ENCODE assay signal across 8 mouse cellular contexts in the genomic region with DNA sequence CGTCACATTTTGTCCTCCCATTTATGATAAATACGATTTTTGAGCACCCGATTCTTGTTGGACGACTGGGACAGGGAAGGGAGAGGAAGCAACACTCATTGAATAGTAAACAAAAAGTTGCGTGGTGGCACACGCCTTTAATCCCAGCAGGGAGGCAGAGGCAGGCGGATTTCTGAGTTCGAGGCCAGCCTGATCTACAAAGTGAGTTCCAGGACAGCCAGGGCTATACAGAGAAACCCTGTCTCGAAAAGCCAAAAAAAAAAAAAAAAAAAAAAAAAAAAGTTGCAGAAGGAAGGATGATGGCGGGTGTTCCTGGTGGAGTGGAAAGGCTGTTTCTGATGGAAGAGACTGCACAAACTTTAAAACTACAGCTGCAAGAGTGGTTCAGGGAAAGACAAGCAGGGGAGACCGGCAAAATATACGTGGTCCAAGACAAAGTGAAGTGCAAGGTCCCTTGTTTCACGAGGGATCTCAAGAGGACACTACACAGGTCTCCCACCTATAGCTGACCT. TPM values are rescaled to one million over a fixed set of nuclear protein-coding genes. Genes with fewer than 3 reads are reported as not detected.
DNase-seq lines count a peak whose midpoint lies in the region; ATAC-seq and TF ChIP-seq lines count a peak whose summit lies in the region.

No protein-coding gene starts in this region.

- TF ChIP-seq CTCF in cortical plate, adult 2 months (IDR thresholded peaks at IDR 0.05; ENCODE audit: extremely low read depth, insufficient read depth, low read length), result no peak

- WGBS in kidney, embryonic 14.5 days, result 30% methylated on average over 12 of the region's 13 CpGs
- 38% methylated on average over 13 of the region's 13 CpGs for WGBS in midbrain, embryonic 16.5 days

- H3K4me1 ChIP-seq in kidney, embryonic 14.5 days (ENCODE audit: control insufficient read depth, insufficient read depth, low read length), result peaks cover 10% of the 10 kb centered on the region
- no peaks in the 10 kb centered on the region for H3K4me1 ChIP-seq in cortical plate, adult 2 months (ENCODE audit: control insufficient read depth, insufficient read depth, low read length)
- peaks cover 11% of the 10 kb centered on the region for H3K4me1 ChIP-seq in midbrain, embryonic 16.5 days (ENCODE audit: control insufficient read depth, insufficient read depth, low read length)

- ATAC-seq in kidney, embryonic 14.5 days (ENCODE audit: low FRiP score, low TSS enrichment), result no peak
- peak; percentile 12; the same call in 1 of the 2 replicates for ATAC-seq in midbrain, embryonic 16.5 days
- ATAC-seq in cerebellum, adult (ENCODE audit: insufficient number of reproducible peaks, low FRiP score, low TSS enrichment), result no peak

- H3K9ac ChIP-seq in kidney, embryonic 14.5 days (ENCODE audit: low read depth, low read length), result peak overlapping the region; percentile 14; the same call in 1 of the 2 replicates
- no peak overlapping the region for H3K9ac ChIP-seq in midbrain, embryonic 16.5 days (ENCODE audit: low read depth, low read length)

- H3K4me2 ChIP-seq in kidney, embryonic 14.5 days (replicated peaks; ENCODE audit: low read depth, low read length), result peak overlapping the region; percentile 42
- peak overlapping the region; percentile 53 for H3K4me2 ChIP-seq in midbrain, embryonic 16.5 days (ENCODE audit: low read length)

- H3K27me3 ChIP-seq in kidney, embryonic 14.5 days (ENCODE audit: control insufficient read depth, insufficient read depth, low read length), result no peaks in the 10 kb centered on the region
- no peaks in the 10 kb centered on the region for H3K27me3 ChIP-seq in midbrain, embryonic 16.5 days (ENCODE audit: control insufficient read depth, insufficient read depth, low read depth, low read length)

- H3K9me3 ChIP-seq in kidney, embryonic 14.5 days (ENCODE audit: control insufficient read depth, low read length), result no peaks in the 10 kb centered on the region
- no peaks in the 10 kb centered on the region for H3K9me3 ChIP-seq in midbrain, embryonic 16.5 days (replicated peaks; ENCODE audit: control insufficient read depth, low read length, poor library complexity, severe bottlenecking)

- no peak overlapping the region for H3K27ac ChIP-seq in kidney, embryonic 14.5 days (ENCODE audit: low read depth, low read length)
- H3K27ac ChIP-seq in cortical plate, adult 2 months (ENCODE audit: insufficient read depth, low read length), result no peak overlapping the region
- peak overlapping the region; percentile 33; the same call in 1 of the 2 replicates for H3K27ac ChIP-seq in midbrain, embryonic 16.5 days (ENCODE audit: low read length)

- peaks cover 6% of the 10 kb centered on the region for H3K36me3 ChIP-seq in kidney, embryonic 14.5 days (ENCODE audit: control insufficient read depth, insufficient read depth, low read length)
- no peaks in the 10 kb centered on the region for H3K36me3 ChIP-seq in midbrain, embryonic 16.5 days (ENCODE audit: control insufficient read depth, insufficient read depth, low read length)

- TF ChIP-seq POLR2A in cortical plate, adult 2 months (IDR thresholded peaks at IDR 0.05; ENCODE audit: extremely low read depth, insufficient read depth, low read length), result no peak

- peak overlapping the region; percentile 33 for H3K4me3 ChIP-seq in kidney, embryonic 14.5 days (ENCODE audit: low read length)
- H3K4me3 ChIP-seq in cortical plate, adult 2 months (ENCODE audit: insufficient read depth, low read length), result peak overlapping the region; percentile 82; the same call in 1 of the 2 replicates
- peak overlapping the region; percentile 67 for H3K4me3 ChIP-seq in midbrain, embryonic 16.5 days (ENCODE audit: low read depth, low read length)

- no peak for DNase-seq in kidney, postnatal 25 days
- DNase-seq in induced T-regulatory cell, adult 2 months (ENCODE audit: low read depth), result peak; percentile 23
- DNase-seq in right cerebral cortex, postnatal 25 days, result no peak
- no peak for DNase-seq in cerebellum, adult 11 months

RNA-seq across cellular contexts. Expression of a gene that starts 0.6 kb away (rescaled TPM):
- polyA plus RNA-seq in kidney, embryonic 14.5 days (2014; fragmentation: Nextera tagmentation; extraction: Ambion mirVana), result 66.9 and 69.1 TPM in 2 replicates
- polyA plus RNA-seq in cortical plate, adult 2 months (2012; rRNA removed), result 42.9 and 44.8 TPM in 2 replicates
- polyA plus RNA-seq in midbrain, embryonic 16.5 days (2015; fragmentation: Nextera tagmentation; extraction: Ambion mirVana), result 80.6 and 85.7 TPM in 2 replicates

RNA-seq across cellular contexts. Expression of a gene that starts 11.0 kb away (rescaled TPM):
- 33.7 and 36.3 TPM in 2 replicates for polyA plus RNA-seq in kidney, embryonic 14.5 days (2014; fragmentation: Nextera tagmentation; extraction: Ambion mirVana)
- polyA plus RNA-seq in cortical plate, adult 2 months (2012; rRNA removed), result not detected in 2 replicates
- polyA plus RNA-seq in midbrain, embryonic 16.5 days (2015; fragmentation: Nextera tagmentation; extraction: Ambion mirVana), result 0.24 and 0.51 TPM in 2 replicates

RNA-seq across cellular contexts. Expression of a gene that starts 26.8 kb away (rescaled TPM):
- polyA plus RNA-seq in kidney, embryonic 14.5 days (2014; fragmentation: Nextera tagmentation; extraction: Ambion mirVana), result 17.3 and 28.0 TPM in 2 replicates
- 40.8 and 41.4 TPM in 2 replicates for polyA plus RNA-seq in cortical plate, adult 2 months (2012; rRNA removed)
- 32.2 and 32.5 TPM in 2 replicates for polyA plus RNA-seq in midbrain, embryonic 16.5 days (2015; fragmentation: Nextera tagmentation; extraction: Ambion mirVana)

Comparison
In these comparisons a context has a peak if more than half of its experiments do, and no peak if none do; other contexts are left out.
1. RNA of a gene that starts 11.0 kb away (polyA plus RNA-seq): 33.7 to 36.3 TPM in kidney, embryonic 14.5 days; 0.24 to 0.51 TPM in midbrain, embryonic 16.5 days and not detected in cortical plate, adult 2 months; every median in the first group is over 10 times any median in the second.
2. Peak in every context shown above with its lines, with median percentiles within 50 percentile points of each other: H3K4me3 ChIP-seq.